Mouse (Mus musculus): ENCODE data around the gene Slc10a7. TPM values are rescaled to one million over a fixed set of nuclear protein-coding genes. Genes with fewer than 3 reads are reported as not detected.

Gene Slc10a7
- polyA plus RNA-seq, 1 experiment from 2014 or later = 19.7 TPM

DNA sequence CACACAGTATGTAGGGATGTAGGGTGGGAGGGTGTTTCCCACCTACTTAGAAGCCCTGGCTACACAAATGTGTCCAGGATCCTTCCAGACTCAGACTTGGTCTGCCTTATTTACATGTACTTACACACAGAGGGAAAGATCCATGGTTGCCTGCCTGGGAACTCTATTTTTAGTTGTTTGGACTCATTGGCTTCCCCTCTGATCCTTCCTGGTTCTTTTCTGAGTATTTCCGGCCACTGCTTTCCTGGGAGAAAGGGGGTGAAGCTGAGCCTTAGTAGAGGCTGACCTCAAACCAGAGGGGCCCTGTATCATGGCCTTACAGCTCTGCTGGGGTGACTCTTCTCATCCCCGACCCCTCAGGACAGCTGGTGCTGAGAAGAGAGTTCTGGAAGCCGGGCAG is 232.3 kb downstream of the Slc10a7 start:
- Histone ChIP-seq H3K9me3 (replicated peaks) (no peaks in the 10 kb centered on the region), H3K36me3 (no peaks in the 10 kb centered on the region), H3K27ac (replicated peaks) (peak overlapping the region; percentile 88), H3K27me3 (no peaks in the 10 kb centered on the region), H3K4me2 (replicated peaks) (no peak overlapping the region; the same call in 1 of the 2 replicates), H3K4me1 (peaks cover 36% of the 10 kb centered on the region), H3K9ac (no peak overlapping the region), H3K4me3 (replicated peaks) (no peak overlapping the region)
- ATAC-seq (ENCODE audit: insufficient number of reproducible peaks, low FRiP score, low TSS enrichment, low read depth) = no peak
- 51% methylated on average over 3 of the region's 3 CpGs for WGBS

DNA sequence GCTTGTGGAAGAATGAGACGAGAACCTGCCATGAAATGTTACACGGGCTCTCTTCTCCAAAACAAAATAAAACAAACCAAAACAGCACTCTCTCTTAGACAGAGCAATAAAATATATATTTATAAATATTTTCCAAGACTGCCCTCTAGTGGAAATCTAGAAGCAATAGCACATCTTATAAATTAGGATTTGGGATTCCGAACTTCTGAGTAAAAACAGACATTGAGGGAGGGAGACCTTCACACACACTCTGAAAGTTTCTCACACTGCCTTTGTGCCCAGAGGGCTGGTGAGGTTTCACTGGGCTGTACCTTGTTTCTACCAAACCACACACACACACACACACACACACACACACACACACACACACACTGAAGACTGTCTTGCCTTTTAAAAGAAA is 232.8 kb downstream of the Slc10a7 start:
- Histone ChIP-seq H3K9ac (no peak overlapping the region), H3K4me3 (replicated peaks) (no peak overlapping the region), H3K9me3 (replicated peaks) (no peaks in the 10 kb centered on the region), H3K27ac (replicated peaks) (peak overlapping the region; percentile 88), H3K4me1 (peaks cover 36% of the 10 kb centered on the region), H3K27me3 (no peaks in the 10 kb centered on the region), H3K4me2 (replicated peaks) (no peak overlapping the region; the same call in 1 of the 2 replicates), H3K36me3 (no peaks in the 10 kb centered on the region)
- ATAC-seq (ENCODE audit: insufficient number of reproducible peaks, low FRiP score, low TSS enrichment, low read depth) = peak; percentile 51
- 2% methylated on average over 3 of the region's 3 CpGs for WGBS

GRCm38 (mm10) chr8:78742453-78742852 is 233.3 kb downstream of the Slc10a7 start:
- peak overlapping the region; percentile 88 for H3K27ac ChIP-seq (replicated peaks)
- no peaks in the 10 kb centered on the region for H3K36me3 ChIP-seq
- H3K9ac ChIP-seq = no peak overlapping the region
- no peak overlapping the region for H3K4me3 ChIP-seq (replicated peaks)
- H3K9me3 ChIP-seq (replicated peaks) = no peaks in the 10 kb centered on the region
- H3K27me3 ChIP-seq = no peaks in the 10 kb centered on the region
- 6% methylated on average over 2 of the region's 2 CpGs for WGBS
- ATAC-seq (ENCODE audit: insufficient number of reproducible peaks, low FRiP score, low TSS enrichment, low read depth) = peak; percentile 90
- no peak overlapping the region for H3K4me2 ChIP-seq (replicated peaks)
- peaks cover 35% of the 10 kb centered on the region for H3K4me1 ChIP-seq

GRCm38 (mm10) chr8:78747052-78747451 is 237.9 kb downstream of the Slc10a7 start:
- H3K4me3 ChIP-seq (replicated peaks) = no peak overlapping the region
- no peak for ATAC-seq (ENCODE audit: insufficient number of reproducible peaks, low FRiP score, low TSS enrichment, low read depth)
- H3K36me3 ChIP-seq = no peaks in the 10 kb centered on the region
- no peaks in the 10 kb centered on the region for H3K27me3 ChIP-seq
- no peak overlapping the region for H3K27ac ChIP-seq (replicated peaks)
- H3K4me1 ChIP-seq = peaks cover 24% of the 10 kb centered on the region
- no peaks in the 10 kb centered on the region for H3K9me3 ChIP-seq (replicated peaks)
- no peak overlapping the region for H3K9ac ChIP-seq
- no peak overlapping the region for H3K4me2 ChIP-seq (replicated peaks)

DNA sequence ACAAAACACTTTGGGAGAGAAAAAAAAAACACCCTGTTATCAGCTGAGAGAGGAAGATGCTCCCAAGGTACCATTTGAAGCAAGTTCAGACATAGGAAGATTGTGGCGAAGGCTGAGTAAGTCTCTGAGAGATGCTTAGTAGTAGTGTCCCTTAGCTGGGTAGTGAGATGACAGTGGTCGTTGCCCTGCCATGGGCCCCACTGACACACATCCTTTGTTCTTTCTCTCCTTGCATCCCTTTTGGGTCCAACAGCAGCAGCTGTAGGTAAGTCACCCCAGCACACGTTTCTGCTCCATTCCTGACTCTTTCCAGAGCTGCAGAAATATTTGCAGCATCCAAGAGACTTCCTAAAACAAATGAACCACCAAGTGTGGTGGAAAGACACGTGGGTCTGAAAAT is 239.6 kb downstream of the Slc10a7 start:
- Histone ChIP-seq H3K9me3 (replicated peaks) (no peaks in the 10 kb centered on the region), H3K9ac (no peak overlapping the region), H3K27ac (replicated peaks) (no peak overlapping the region), H3K4me1 (peaks cover 16% of the 10 kb centered on the region), H3K4me3 (replicated peaks) (no peak overlapping the region), H3K36me3 (no peaks in the 10 kb centered on the region), H3K4me2 (replicated peaks) (no peak overlapping the region), H3K27me3 (no peaks in the 10 kb centered on the region)
- 64% methylated on average over 4 of the region's 4 CpGs for WGBS
- no peak for ATAC-seq (ENCODE audit: insufficient number of reproducible peaks, low FRiP score, low TSS enrichment, low read depth)

DNA sequence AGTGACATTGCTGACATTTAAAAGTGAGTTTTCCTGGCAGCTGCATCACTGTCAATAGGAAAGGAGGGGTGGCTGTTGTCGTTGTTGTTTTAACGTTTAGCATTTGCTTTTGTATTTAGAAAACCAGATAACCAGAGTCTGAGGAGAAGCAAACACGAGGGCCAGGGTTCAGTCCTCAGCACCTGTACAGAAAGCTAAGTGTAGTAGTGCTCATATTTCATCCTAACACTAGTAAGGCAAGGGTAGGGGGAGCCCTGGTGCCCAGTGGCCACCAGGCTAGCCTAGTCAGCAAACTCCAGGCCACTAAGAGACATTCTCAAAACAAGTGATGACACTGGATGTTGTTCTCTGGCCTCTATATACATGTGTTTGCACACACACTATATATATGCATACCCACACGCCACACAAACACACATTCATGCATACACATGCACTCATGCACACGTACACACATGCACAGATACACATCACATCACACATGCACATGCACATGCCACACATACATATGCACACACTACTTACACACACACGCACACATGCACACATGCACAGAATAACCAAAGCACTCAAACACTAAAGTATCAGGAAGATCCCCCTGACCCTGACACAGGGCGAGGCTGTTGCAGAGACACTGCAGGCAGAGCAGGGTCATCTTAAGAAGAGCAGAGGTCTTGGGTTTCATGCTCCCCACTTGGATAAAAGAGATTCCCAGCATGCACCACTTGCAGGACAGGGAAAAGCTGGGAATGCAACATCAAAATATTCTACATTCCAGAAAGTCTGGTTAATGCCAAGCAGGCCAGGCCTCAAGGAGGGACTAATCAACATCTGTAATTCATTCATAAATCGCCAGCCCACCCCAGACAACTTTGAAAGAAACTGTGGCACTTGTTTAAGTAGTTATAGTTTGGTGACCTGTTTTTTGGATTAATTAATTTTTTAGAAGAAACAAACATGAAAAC is 241.0 kb downstream of the Slc10a7 start:
- peak overlapping the region; percentile 56; the same call in 1 of the 2 replicates for H3K27ac ChIP-seq (replicated peaks)
- no peak overlapping the region for H3K4me3 ChIP-seq (replicated peaks)
- H3K9ac ChIP-seq = no peak overlapping the region
- WGBS = 61% methylated on average over 8 of the region's 8 CpGs
- no peaks in the 10 kb centered on the region for H3K9me3 ChIP-seq (replicated peaks)
- H3K4me2 ChIP-seq (replicated peaks) = no peak overlapping the region
- H3K36me3 ChIP-seq = no peaks in the 10 kb centered on the region
- no peak for ATAC-seq (ENCODE audit: insufficient number of reproducible peaks, low FRiP score, low TSS enrichment, low read depth)
- peaks cover 16% of the 10 kb centered on the region for H3K4me1 ChIP-seq
- no peaks in the 10 kb centered on the region for H3K27me3 ChIP-seq

DNA sequence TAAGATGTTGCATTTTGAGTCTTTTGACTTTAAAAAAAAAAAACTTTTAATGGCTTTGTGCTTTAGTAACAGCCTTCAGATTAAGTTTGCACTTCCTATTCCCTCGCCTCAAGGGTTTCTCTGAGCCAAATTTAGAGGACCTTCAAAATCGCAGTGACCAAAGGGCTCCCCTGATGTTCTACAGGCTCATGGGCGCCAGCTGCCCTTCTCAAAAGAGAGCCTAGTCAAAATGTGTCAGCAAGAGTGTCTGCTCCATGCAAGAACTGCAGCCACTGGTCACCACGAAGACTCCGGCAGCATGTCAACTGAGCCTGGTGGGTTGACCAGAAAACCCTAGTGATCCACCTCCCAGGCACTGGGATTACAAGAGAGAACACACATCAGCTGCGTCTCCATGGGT is 242.0 kb downstream of the Slc10a7 start:
- 0 out of 2 replicates have a peak, but pooled peaks cover 2% of the 10 kb centered on the region for H3K9me3 ChIP-seq (replicated peaks)
- H3K27ac ChIP-seq (replicated peaks) = 0 out of 2 replicates have a peak overlapping the region, but pooled peaks have one; percentile 3
- no peaks in the 10 kb centered on the region for H3K36me3 ChIP-seq
- no peaks in the 10 kb centered on the region for H3K27me3 ChIP-seq
- peaks cover 16% of the 10 kb centered on the region for H3K4me1 ChIP-seq
- no peak overlapping the region for H3K9ac ChIP-seq
- no peak overlapping the region for H3K4me2 ChIP-seq (replicated peaks)
- no peak for ATAC-seq (ENCODE audit: insufficient number of reproducible peaks, low FRiP score, low TSS enrichment, low read depth)
- WGBS = 79% methylated on average over 6 of the region's 6 CpGs
- H3K4me3 ChIP-seq (replicated peaks) = no peak overlapping the region

DNA sequence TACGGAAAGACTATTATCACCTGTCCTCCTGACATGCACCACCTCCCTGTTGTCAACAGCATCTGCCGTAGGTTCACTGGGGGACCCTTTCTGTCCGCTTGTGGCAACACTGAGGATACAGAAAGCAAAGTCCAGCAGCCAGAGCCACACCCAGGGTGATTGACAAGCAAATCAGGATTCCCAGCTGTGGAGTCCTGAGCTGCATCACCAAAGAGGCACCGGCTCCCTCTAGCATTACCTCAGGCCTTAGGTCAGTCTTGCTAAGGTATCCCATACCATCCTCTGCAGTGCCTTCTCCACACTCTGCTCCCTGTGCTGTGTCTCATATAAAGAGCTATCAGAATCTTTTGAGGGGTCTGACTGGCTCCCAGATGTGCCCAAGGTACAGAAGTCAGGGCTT is 245.8 kb downstream of the Slc10a7 start:
- 77% methylated on average over 4 of the region's 4 CpGs for WGBS
- H3K4me1 ChIP-seq = peaks cover 8% of the 10 kb centered on the region

DNA sequence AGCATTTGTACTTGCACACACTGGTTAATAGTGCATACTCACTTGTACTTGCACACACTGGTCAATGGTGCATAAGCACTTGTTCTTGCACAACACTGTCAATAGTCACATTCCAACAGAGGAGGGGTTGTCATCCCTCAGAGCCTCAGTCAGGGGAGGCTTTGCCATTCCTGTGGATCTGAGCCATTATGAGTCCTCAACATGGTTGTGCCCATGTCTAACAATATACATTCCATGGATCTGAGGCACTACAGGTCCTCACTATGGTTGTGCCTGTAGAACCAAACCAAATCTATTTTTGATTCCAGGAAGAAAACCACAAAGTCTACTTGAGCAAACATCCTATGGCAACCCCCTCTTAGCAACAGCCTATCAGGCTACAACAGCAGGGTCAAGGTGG is 250.0 kb downstream of the Slc10a7 start:
- ATAC-seq (ENCODE audit: insufficient number of reproducible peaks, low FRiP score, low TSS enrichment, low read depth) = no peak
- no peak overlapping the region for H3K9ac ChIP-seq
- H3K4me2 ChIP-seq (replicated peaks) = no peak overlapping the region
- H3K4me1 ChIP-seq = no peaks in the 10 kb centered on the region
- H3K9me3 ChIP-seq (replicated peaks) = 0 out of 2 replicates have a peak, but pooled peaks cover 4% of the 10 kb centered on the region
- no peak overlapping the region for H3K27ac ChIP-seq (replicated peaks)
- H3K27me3 ChIP-seq = no peaks in the 10 kb centered on the region
- H3K4me3 ChIP-seq (replicated peaks) = no peak overlapping the region
- H3K36me3 ChIP-seq = no peaks in the 10 kb centered on the region

More for the DNA sequence above, 245.8 kb downstream of the Slc10a7 start:
- H3K9ac ChIP-seq = no peak overlapping the region
- H3K4me2 ChIP-seq (replicated peaks) = no peak overlapping the region
- no peaks in the 10 kb centered on the region for H3K27me3 ChIP-seq
- H3K27ac ChIP-seq (replicated peaks) = no peak overlapping the region
- no peak overlapping the region for H3K4me3 ChIP-seq (replicated peaks)
- H3K9me3 ChIP-seq (replicated peaks) = 0 out of 2 replicates have a peak, but pooled peaks cover 4% of the 10 kb centered on the region
- ATAC-seq (ENCODE audit: insufficient number of reproducible peaks, low FRiP score, low TSS enrichment, low read depth) = no peak
- no peaks in the 10 kb centered on the region for H3K36me3 ChIP-seq

DNA sequence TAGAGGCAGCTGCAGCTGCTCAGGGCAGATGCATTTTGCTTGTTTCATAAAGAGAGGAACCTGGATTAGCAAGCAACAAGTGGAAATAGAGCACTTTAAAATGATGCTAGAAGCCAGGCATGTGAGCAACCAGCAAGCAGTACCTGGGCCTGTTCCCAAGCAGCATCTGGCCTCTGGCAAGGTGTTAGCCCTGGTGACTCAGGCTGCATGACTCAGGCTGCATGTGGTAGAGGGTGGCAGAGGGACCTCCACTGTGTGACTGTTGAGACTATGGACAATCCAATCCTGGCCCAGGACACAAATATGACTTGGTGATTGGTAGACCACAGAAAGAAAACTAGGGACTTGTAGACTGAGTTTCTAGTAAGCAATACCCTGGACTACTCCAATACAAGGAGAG is 255.8 kb downstream of the Slc10a7 start:
- Histone ChIP-seq H3K36me3 (no peaks in the 10 kb centered on the region), H3K27ac (replicated peaks) (no peak overlapping the region), H3K4me2 (replicated peaks) (no peak overlapping the region), H3K9ac (no peak overlapping the region), H3K4me3 (replicated peaks) (no peak overlapping the region), H3K27me3 (no peaks in the 10 kb centered on the region), H3K9me3 (replicated peaks) (no peaks in the 10 kb centered on the region), H3K4me1 (no peaks in the 10 kb centered on the region)
- ATAC-seq (ENCODE audit: insufficient number of reproducible peaks, low FRiP score, low TSS enrichment, low read depth) = no peak

DNA sequence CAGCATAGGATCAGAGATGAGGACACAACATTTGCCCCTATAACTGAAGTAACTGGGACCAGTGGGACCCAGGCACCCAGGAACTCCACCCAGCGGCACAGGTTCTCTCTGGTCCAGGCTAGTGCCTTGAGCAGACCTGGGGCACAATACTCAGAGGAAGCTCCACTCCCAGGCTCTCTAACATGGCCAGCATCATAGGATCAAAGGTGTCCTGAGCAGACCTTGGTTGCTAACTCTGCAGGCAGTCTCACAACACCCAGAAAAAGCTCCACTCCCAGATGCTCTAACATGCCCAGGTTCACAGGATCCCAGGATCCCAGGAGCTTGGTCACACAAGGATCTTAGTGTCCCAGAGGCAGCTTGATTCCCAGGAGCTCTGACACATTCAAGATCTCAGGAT is 256.4 kb downstream of the Slc10a7 start:
- ATAC-seq (ENCODE audit: insufficient number of reproducible peaks, low FRiP score, low TSS enrichment, low read depth) = no peak
- Histone ChIP-seq H3K27ac (replicated peaks) (no peak overlapping the region), H3K27me3 (no peaks in the 10 kb centered on the region), H3K4me2 (replicated peaks) (no peak overlapping the region), H3K9ac (no peak overlapping the region), H3K36me3 (no peaks in the 10 kb centered on the region), H3K4me3 (replicated peaks) (no peak overlapping the region), H3K4me1 (no peaks in the 10 kb centered on the region), H3K9me3 (replicated peaks) (no peaks in the 10 kb centered on the region)
- WGBS = 77% methylated on average over 1 of the region's 1 CpGs

- H3K4me1 ChIP-seq = no peaks in the 10 kb centered on the region
- WGBS = 91% methylated on average over 3 of the region's 3 CpGs
- ATAC-seq (ENCODE audit: insufficient number of reproducible peaks, low FRiP score, low TSS enrichment, low read depth) = no peak
- no peak overlapping the region for H3K27ac ChIP-seq (replicated peaks)
- no peaks in the 10 kb centered on the region for H3K9me3 ChIP-seq (replicated peaks)
- H3K4me2 ChIP-seq (replicated peaks) = no peak overlapping the region
- H3K27me3 ChIP-seq = no peaks in the 10 kb centered on the region
- H3K9ac ChIP-seq = no peak overlapping the region
- H3K4me3 ChIP-seq (replicated peaks) = no peak overlapping the region
- H3K36me3 ChIP-seq = no peaks in the 10 kb centered on the region
These were observed 261.4 kb downstream of the Slc10a7 start for GRCm38 (mm10) chr8:78770584-78770983.
